Mouse (Mus musculus): ENCODE measurements around the gene Exoc6b.

DNA sequence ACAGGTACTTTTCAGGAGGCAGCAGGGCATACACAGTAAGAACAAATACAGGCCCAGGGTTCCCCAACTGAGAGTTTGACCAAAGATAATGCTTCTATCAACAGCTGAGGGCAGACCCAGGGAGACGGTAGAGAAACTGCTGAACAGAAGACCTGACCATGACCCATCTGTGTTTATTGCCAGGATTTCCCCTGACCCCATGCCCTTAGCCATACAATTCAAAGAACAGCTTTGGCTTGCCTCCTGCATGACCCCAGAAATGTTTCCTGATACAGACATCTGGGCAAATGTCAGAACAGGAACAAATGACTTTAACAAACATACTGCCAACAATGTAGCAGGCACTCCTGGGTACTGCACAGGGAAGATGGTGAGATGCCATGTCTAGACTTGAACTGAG, 439.0 kb downstream of the Exoc6b start:
- TF ChIP-seq CTCF (IDR thresholded peaks at IDR 0.05; ENCODE audit: low read depth, low read length) (no peak), POLR2AphosphoS5 (IDR thresholded peaks at IDR 0.05; ENCODE audit: insufficient replicate concordance, low read depth, low read length) (no peak)

All from G1E (cell line).